Mouse (Mus musculus) embryonic facial prominence, embryonic 12.5 days (tissue): ENCODE measurements around the gene Itpr2. TPM values are rescaled to one million over a fixed set of nuclear protein-coding genes. Genes with fewer than 3 reads are reported as not detected.

Source experiments
- ATAC-seq: fragments of 200-750 bp; cut with Nextera tagmentation; 2 replicates; pipeline ENCODE4 v1.8.0; 2017; ENCODE audit not compliant: insufficient number of reproducible peaks, insufficient read depth, low FRiP score, low TSS enrichment
- H3K27ac ChIP-seq: fragments of 300-500 bp; sonication (generic); 2 replicates; pipeline ENCODE4 v1.5.1; 2016; ENCODE audit warnings: mild to moderate bottlenecking
- H3K27me3 ChIP-seq: fragments of 300-500 bp; sonication (generic); 2 replicates; pipeline ENCODE4 v1.6.1; 2016; ENCODE audit warnings: mild to moderate bottlenecking, moderate library complexity
- H3K36me3 ChIP-seq: fragments of 300-500 bp; sonication (generic); 2 replicates; pipeline ENCODE4 v1.6.1; 2016; ENCODE audit warnings: mild to moderate bottlenecking
- H3K4me1 ChIP-seq: fragments of 300-500 bp; sonication (generic); 2 replicates; pipeline ENCODE4 v1.6.1; 2016
- H3K4me2 ChIP-seq: fragments of 300-500 bp; sonication (generic); replicated peaks from 2 replicates; pipeline ENCODE4 v1.6.1; 2016; ENCODE audit warnings: mild to moderate bottlenecking, moderate library complexity
- H3K4me3 ChIP-seq: fragments of 300-500 bp; sonication (generic); 2 replicates; pipeline ENCODE4 v1.5.1; 2016; ENCODE audit warnings: mild to moderate bottlenecking
- H3K9ac ChIP-seq: fragments of 300-500 bp; sonication (generic); 2 replicates; pipeline ENCODE4 v1.6.1; 2016; ENCODE audit warnings: mild to moderate bottlenecking, moderate library complexity
- H3K9me3 ChIP-seq: fragments of 300-500 bp; sonication (generic); 2 replicates; pipeline ENCODE4 v1.6.1; 2016; ENCODE audit warnings: mild to moderate bottlenecking, moderate library complexity
- WGBS: fragments of 180-500 bp; shearing (Covaris S2); methylation state at CpG from one replicate; pipeline ENCODE4 v1.1.7; 2016; 5-methylcytosine and 5-hydroxymethylcytosine counted together
- polyA plus RNA-seq: library from polyadenylated mRNA; unstranded; fragments of >200 nt; fragmentation: Nextera tagmentation; extraction: Ambion mirVana; gene quantifications from 2 replicates; pipeline ENCODE4 v1.2.1, GENCODE M21; 2016

Itpr2 gene
- polyA plus RNA-seq, 1 experiment from 2014 or later: 5.9 TPM

GRCm38 (mm10) chr6:146322555-146322954 is 179.5 kb downstream of the Itpr2 start:
- no peak for ATAC-seq
- Histone ChIP-seq H3K9ac (no peak overlapping the region), H3K27ac (no peak overlapping the region), H3K4me2 (no peak overlapping the region), H3K9me3 (no peaks in the 10 kb centered on the region), H3K27me3 (no peaks in the 10 kb centered on the region), H3K4me3 (no peak overlapping the region), H3K36me3 (no peaks in the 10 kb centered on the region), H3K4me1 (peaks cover 14% of the 10 kb centered on the region)
- WGBS: 67% methylated on average over 7 of the region's 7 CpGs

GRCm38 (mm10) chr6:146321951-146322350 is 180.1 kb downstream of the Itpr2 start:
- H3K4me2 ChIP-seq: no peak overlapping the region
- peaks cover 19% of the 10 kb centered on the region for H3K4me1 ChIP-seq
- no peaks in the 10 kb centered on the region for H3K36me3 ChIP-seq
- no peaks in the 10 kb centered on the region for H3K27me3 ChIP-seq
- no peak overlapping the region for H3K4me3 ChIP-seq
- 62% methylated on average over 4 of the region's 4 CpGs for WGBS
- no peaks in the 10 kb centered on the region for H3K9me3 ChIP-seq
- no peak overlapping the region for H3K27ac ChIP-seq
- no peak for ATAC-seq
- H3K9ac ChIP-seq: no peak overlapping the region

GRCm38 (mm10) chr6:146316415-146316814 is 185.6 kb downstream of the Itpr2 start:
- no peaks in the 10 kb centered on the region for H3K27me3 ChIP-seq
- no peak for ATAC-seq
- 83% methylated on average over 6 of the region's 6 CpGs for WGBS

GRCm38 (mm10) chr6:146315153-146315552 is 186.9 kb downstream of the Itpr2 start:
- Histone ChIP-seq H3K9me3 (no peaks in the 10 kb centered on the region), H3K4me2 (no peak overlapping the region), H3K27ac (no peak overlapping the region), H3K27me3 (no peaks in the 10 kb centered on the region), H3K9ac (no peak overlapping the region), H3K36me3 (no peaks in the 10 kb centered on the region), H3K4me3 (no peak overlapping the region), H3K4me1 (peaks cover 9% of the 10 kb centered on the region)
- ATAC-seq: no peak
- 89% methylated on average over 8 of the region's 8 CpGs for WGBS

More at GRCm38 (mm10) chr6:146316415-146316814, 185.6 kb downstream of the Itpr2 start:
- H3K4me2 ChIP-seq: no peak overlapping the region
- no peak overlapping the region for H3K9ac ChIP-seq
- H3K4me1 ChIP-seq: peaks cover 9% of the 10 kb centered on the region
- no peaks in the 10 kb centered on the region for H3K36me3 ChIP-seq
- H3K9me3 ChIP-seq: no peaks in the 10 kb centered on the region
- no peak overlapping the region for H3K27ac ChIP-seq
- H3K4me3 ChIP-seq: no peak overlapping the region

DNA sequence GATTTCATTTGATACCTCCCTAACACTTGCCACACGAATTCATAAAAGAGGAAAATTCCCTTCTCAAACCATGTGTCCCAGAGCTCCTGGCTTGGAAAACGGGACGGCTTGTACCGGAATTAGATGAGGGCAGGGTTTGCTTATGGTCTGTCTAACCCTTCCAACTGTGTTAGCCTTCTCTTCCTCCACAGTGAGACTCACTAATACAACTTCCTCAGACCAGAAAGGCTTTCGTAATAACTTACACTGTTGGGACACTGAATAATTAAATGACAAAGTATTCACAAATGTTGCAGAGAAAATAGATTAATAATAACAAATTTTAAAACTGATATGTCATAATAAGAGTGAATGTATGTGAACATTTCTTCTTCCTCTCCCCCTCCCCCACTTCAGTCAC is 187.7 kb downstream of the Itpr2 start:
- no peaks in the 10 kb centered on the region for H3K27me3 ChIP-seq
- no peak for ATAC-seq
- WGBS: 70% methylated on average over 5 of the region's 5 CpGs
- H3K4me3 ChIP-seq: no peak overlapping the region
- H3K4me1 ChIP-seq: peaks cover 9% of the 10 kb centered on the region
- no peak overlapping the region for H3K27ac ChIP-seq
- H3K36me3 ChIP-seq: no peaks in the 10 kb centered on the region
- H3K4me2 ChIP-seq: no peak overlapping the region
- H3K9ac ChIP-seq: no peak overlapping the region
- H3K9me3 ChIP-seq: no peaks in the 10 kb centered on the region

GRCm38 (mm10) chr6:146313396-146313795 is 188.6 kb downstream of the Itpr2 start:
- H3K4me1 ChIP-seq: peaks cover 9% of the 10 kb centered on the region
- 87% methylated on average over 4 of the region's 4 CpGs for WGBS

GRCm38 (mm10) chr6:146310210-146310609 is 191.8 kb downstream of the Itpr2 start:
- no peaks in the 10 kb centered on the region for H3K36me3 ChIP-seq
- WGBS: 68% methylated on average over 2 of the region's 2 CpGs
- H3K9me3 ChIP-seq: no peaks in the 10 kb centered on the region
- no peak overlapping the region for H3K4me3 ChIP-seq
- no peak overlapping the region for H3K27ac ChIP-seq
- no peak overlapping the region for H3K4me2 ChIP-seq
- H3K9ac ChIP-seq: no peak overlapping the region
- no peaks in the 10 kb centered on the region for H3K27me3 ChIP-seq
- no peaks in the 10 kb centered on the region for H3K4me1 ChIP-seq
- no peak for ATAC-seq

More at GRCm38 (mm10) chr6:146313396-146313795, 188.6 kb downstream of the Itpr2 start:
- ATAC-seq: no peak
- no peaks in the 10 kb centered on the region for H3K9me3 ChIP-seq
- H3K27ac ChIP-seq: no peak overlapping the region
- H3K9ac ChIP-seq: no peak overlapping the region
- H3K27me3 ChIP-seq: no peaks in the 10 kb centered on the region
- no peak overlapping the region for H3K4me2 ChIP-seq
- no peaks in the 10 kb centered on the region for H3K36me3 ChIP-seq
- H3K4me3 ChIP-seq: no peak overlapping the region

- H3K27me3 ChIP-seq: no peaks in the 10 kb centered on the region
- 91% methylated on average over 1 of the region's 1 CpGs for whole genome bisulfite sequencing
- H3K4me3 ChIP-seq: no peak overlapping the region
- no peaks in the 10 kb centered on the region for H3K36me3 ChIP-seq
- H3K9me3 ChIP-seq: no peaks in the 10 kb centered on the region
- H3K27ac ChIP-seq: no peak overlapping the region
- H3K4me1 ChIP-seq: no peaks in the 10 kb centered on the region
- H3K9ac ChIP-seq: no peak overlapping the region
- ATAC-seq: no peak
- H3K4me2 ChIP-seq: no peak overlapping the region
These were observed 192.7 kb downstream of the Itpr2 start for GRCm38 (mm10) chr6:146309335-146309734.

- Histone ChIP-seq H3K27ac (no peak overlapping the region), H3K4me1 (no peaks in the 10 kb centered on the region), H3K27me3 (no peaks in the 10 kb centered on the region), H3K4me2 (no peak overlapping the region), H3K9me3 (no peaks in the 10 kb centered on the region), H3K36me3 (no peaks in the 10 kb centered on the region), H3K4me3 (no peak overlapping the region), H3K9ac (no peak overlapping the region)
- ATAC-seq: no peak
- 75% methylated on average over 3 of the region's 3 CpGs for WGBS
These were observed 196.0 kb downstream of the Itpr2 start for GRCm38 (mm10) chr6:146305995-146306394.

DNA sequence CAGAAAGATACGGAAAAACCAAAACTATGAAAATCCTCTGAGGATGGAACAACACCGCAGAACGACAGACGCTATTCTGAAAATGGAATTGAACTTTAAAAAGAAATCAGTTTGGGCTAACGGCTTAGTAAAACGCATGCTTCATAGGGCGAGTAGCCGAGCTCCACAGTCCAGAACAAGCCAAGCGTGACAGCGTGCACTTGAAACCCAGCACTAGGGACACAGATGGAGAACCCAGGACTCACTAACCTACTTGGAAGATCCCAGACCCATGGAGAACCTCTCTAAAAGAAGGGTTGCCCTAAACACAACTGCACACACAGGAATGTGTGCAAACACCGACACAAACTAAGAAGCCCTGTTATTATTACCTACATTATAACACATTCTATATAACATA is 197.9 kb downstream of the Itpr2 start:
- WGBS: 86% methylated on average over 11 of the region's 11 CpGs
- Histone ChIP-seq H3K27me3 (no peaks in the 10 kb centered on the region), H3K4me1 (no peaks in the 10 kb centered on the region), H3K9ac (no peak overlapping the region), H3K27ac (no peak overlapping the region), H3K4me3 (no peak overlapping the region), H3K9me3 (no peaks in the 10 kb centered on the region), H3K4me2 (no peak overlapping the region), H3K36me3 (no peaks in the 10 kb centered on the region)
- ATAC-seq: no peak

GRCm38 (mm10) chr6:146303336-146303735 is 198.7 kb downstream of the Itpr2 start:
- 0 out of 2 replicates have a peak, but pooled peaks cover 3% of the 10 kb centered on the region for H3K9me3 ChIP-seq
- H3K9ac ChIP-seq: no peak overlapping the region
- H3K27ac ChIP-seq: no peak overlapping the region
- H3K36me3 ChIP-seq: no peaks in the 10 kb centered on the region
- ATAC-seq: no peak
- no peaks in the 10 kb centered on the region for H3K27me3 ChIP-seq
- 84% methylated on average over 2 of the region's 2 CpGs for WGBS
- H3K4me2 ChIP-seq: no peak overlapping the region
- H3K4me1 ChIP-seq: no peaks in the 10 kb centered on the region
- H3K4me3 ChIP-seq: no peak overlapping the region

GRCm38 (mm10) chr6:146302574-146303130 is 199.4 kb downstream of the Itpr2 start:
- Histone ChIP-seq H3K4me2 (no peak overlapping the region), H3K9ac (no peak overlapping the region), H3K36me3 (no peaks in the 10 kb centered on the region), H3K4me3 (no peak overlapping the region), H3K27me3 (no peaks in the 10 kb centered on the region), H3K27ac (no peak overlapping the region), H3K9me3 (0 out of 2 replicates have a peak, but pooled peaks cover 3% of the 10 kb centered on the region), H3K4me1 (no peaks in the 10 kb centered on the region)
- no peak for ATAC-seq
- WGBS: 80% methylated on average over 8 of the region's 8 CpGs
